Mouse (Mus musculus): Measurements from ENCODE around the gene Rnasel. TPM values are rescaled to one million over a fixed set of nuclear protein-coding genes. Genes with fewer than 3 reads are reported as not detected.

The Rnasel gene
- total RNA-seq (2023): 12.6 to 15.4 TPM (median 13.2 TPM) in 4 replicates

DNA sequence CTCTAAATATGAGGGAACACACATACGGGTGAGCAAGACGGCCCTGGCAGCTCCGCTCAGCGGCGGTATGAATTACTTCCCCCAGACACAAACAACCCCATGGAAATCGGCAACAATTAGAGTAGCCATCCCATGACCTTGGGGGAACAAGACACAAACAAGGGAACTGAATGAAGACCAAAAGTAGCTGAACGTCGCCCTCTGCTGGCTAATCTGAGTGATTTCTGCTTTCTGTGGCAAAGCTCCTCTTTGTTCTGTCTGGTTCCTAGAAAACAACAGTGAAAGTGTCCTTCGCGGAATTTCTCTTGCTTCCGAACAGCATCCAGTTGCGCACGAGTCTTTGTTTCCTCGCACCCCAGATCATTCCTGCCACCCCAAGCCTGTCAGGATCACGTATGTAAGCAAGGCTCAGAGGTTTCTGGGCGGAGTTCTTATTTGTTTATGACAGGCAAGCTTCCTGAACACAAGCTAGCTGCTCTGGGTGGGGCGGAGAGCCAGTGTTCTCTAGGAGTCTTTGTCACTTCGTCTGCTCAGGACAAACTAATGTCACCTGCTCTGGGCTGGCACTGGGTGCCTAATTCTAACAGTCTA, at the start of gene Rnasel:
Gene Rnasel, plus strand, starts transcription at position 216 of the 591 bp plus-strand sequence.

GRCm38 (mm10) chr1:153740145-153740544, 9.1 kb upstream of the Rnasel start, which contains the start of gene Rgs16:
Gene Rgs16 (plus strand): TSS chr1:153740349.

Other genes with a start within 250 kb of the Rnasel start
- gene Npl, start 199.4 kb upstream of the Rnasel start, total RNA-seq (2023): 0.34 to 0.94 TPM (median 0.53 TPM) in 4 replicates
- gene Rgs8, start 96.4 kb upstream of the Rnasel start, total RNA-seq (2023): not detected in 4 replicates
- gene Rgs16, start 9.1 kb upstream of the Rnasel start, total RNA-seq (2023): 5.3 to 8.2 TPM (median 6.5 TPM) in 4 replicates
- gene Rgsl1, start 94.7 kb downstream of the Rnasel start, total RNA-seq (2023): not detected in 4 replicates
- gene Teddm1b, start 124.9 kb downstream of the Rnasel start, total RNA-seq (2023): not detected in 4 replicates
- not detected in 4 replicates for gene Teddm1a, start 142.3 kb downstream of the Rnasel start, total RNA-seq (2023)
- 99.7 to 126 TPM (median 124 TPM) in 4 replicates for gene Glul, start 150.5 kb downstream of the Rnasel start, total RNA-seq (2023)
- 0.24 to 1.2 TPM (median 0.66 TPM) in 4 replicates for gene Teddm2, start 150.8 kb downstream of the Rnasel start, total RNA-seq (2023)